Comparison of ENCODE assay signal across 8 mouse cellular contexts in the genomic region with DNA sequence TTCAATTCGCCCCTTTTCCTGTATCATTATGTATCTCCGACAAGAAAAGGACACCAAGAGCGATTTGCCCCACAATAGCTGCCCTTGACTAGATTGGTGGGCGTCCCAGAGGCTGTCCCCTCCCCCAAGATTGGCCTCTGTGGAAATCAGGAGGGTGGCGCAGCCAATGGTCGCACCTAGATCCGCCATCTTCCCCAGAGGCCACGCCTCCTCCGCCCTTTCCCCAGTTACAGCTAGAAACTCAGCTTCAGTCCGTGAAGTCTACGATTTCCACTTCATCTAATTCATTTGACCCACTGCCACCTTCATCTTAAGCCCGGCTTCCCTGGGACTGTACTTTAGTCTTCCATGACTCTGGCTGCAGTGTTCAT. TPM values are rescaled to one million over a fixed set of nuclear protein-coding genes. Genes with fewer than 3 reads are reported as not detected.
DNase-seq lines count a peak whose midpoint lies in the region; ATAC-seq and TF ChIP-seq lines count a peak whose summit lies in the region.

No protein-coding gene starts in this region.

- no peaks in the 10 kb centered on the region for H3K4me1 ChIP-seq in midbrain, postnatal 0 days (ENCODE audit: insufficient read depth, low read length)

- WGBS in midbrain, postnatal 0 days: 6% methylated on average over 12 of the region's 12 CpGs

- H3K27ac ChIP-seq in midbrain, postnatal 0 days (ENCODE audit: low read depth, low read length): peak overlapping the region; percentile 73

- H3K9ac ChIP-seq in midbrain, postnatal 0 days (replicated peaks; ENCODE audit: low read length, poor library complexity, severe bottlenecking): peak overlapping the region; percentile 42

- H3K36me3 ChIP-seq in midbrain, postnatal 0 days (ENCODE audit: insufficient read depth, low read length): no peaks in the 10 kb centered on the region

- ATAC-seq in hematopoietic stem cell, adult 5-6 weeks (replicated peaks in 1 of 2; ENCODE audit: insufficient read depth in 1 of 2, low FRiP score in 2 of 2, low TSS enrichment in 1 of 2, low read depth in 1 of 2, poor library complexity in 2 of 2, severe bottlenecking in 2 of 2): peak; percentile 64 to 76; a peak in 3 of 4 replicates
- ATAC-seq in midbrain, postnatal 0 days (ENCODE audit: low FRiP score): peak; percentile 84; the same call in 1 of the 2 replicates
- ATAC-seq in activated CD4-positive, CD25-positive, alpha-beta regulatory T cell, adult 4 months: no peak

- no peaks in the 10 kb centered on the region for H3K9me3 ChIP-seq in midbrain, postnatal 0 days (ENCODE audit: low read length)

- peak overlapping the region; percentile 45 for H3K4me2 ChIP-seq in midbrain, postnatal 0 days (ENCODE audit: low read depth, low read length, poor library complexity, severe bottlenecking)

- no peak for TF ChIP-seq CTCF in midbrain, postnatal 0 days (IDR thresholded peaks at IDR 0.05)

- H3K27me3 ChIP-seq in midbrain, postnatal 0 days (ENCODE audit: insufficient read depth, low read length): no peaks in the 10 kb centered on the region

- H3K4me3 ChIP-seq in midbrain, postnatal 0 days (ENCODE audit: low read depth, low read length): peak overlapping the region; percentile 18; the same call in 1 of the 2 replicates

- DNase-seq in right cerebral cortex, postnatal 4 days: peak; percentile 69
- DNase-seq in right cerebral cortex, postnatal 25 days: no peak
- DNase-seq in c-Kit-positive CD71-positive TER-119-positive erythroid progenitor cells, embryonic 14.5 days (ENCODE audit: low spot score): peak; percentile 37
- DNase-seq in liver: peak; percentile 73
- DNase-seq in midbrain, postnatal 0 days (ENCODE audit: low spot score): peak; percentile 84
- DNase-seq in cerebellum, postnatal 25 days: no peak

RNA-seq across cellular contexts. Expression of a gene that starts 14.0 kb away (rescaled TPM):
- 173 and 192 TPM in 2 replicates for total RNA-seq in hematopoietic stem cell, adult 5-6 weeks (2017)
- total RNA-seq in midbrain, postnatal 0 days (2014; rRNA removed): 337 and 343 TPM in 2 replicates
- 412 and 433 TPM in 2 replicates for polyA plus RNA-seq in midbrain, postnatal 0 days (2015; fragmentation: Nextera tagmentation; extraction: Ambion mirVana)
- 10 to 100 TPM; 90.3 to 94.9 TPM for polyA plus RNA-seq in activated CD4-positive, CD25-positive, alpha-beta regulatory T cell, adult 4 months (2017; shearing (Covaris generic))

RNA-seq across cellular contexts. Expression of a gene that starts 49.6 kb away (rescaled TPM):
- 66.2 and 66.6 TPM in 2 replicates for total RNA-seq in hematopoietic stem cell, adult 5-6 weeks (2017)
- 125 and 127 TPM in 2 replicates for total RNA-seq in midbrain, postnatal 0 days (2014; rRNA removed)
- polyA plus RNA-seq in midbrain, postnatal 0 days (2015; fragmentation: Nextera tagmentation; extraction: Ambion mirVana): 133 and 134 TPM in 2 replicates
- 10 to 100 TPM; 38.9 to 49.8 TPM for polyA plus RNA-seq in activated CD4-positive, CD25-positive, alpha-beta regulatory T cell, adult 4 months (2017; shearing (Covaris generic))

Comparison
In these comparisons a context has a peak if more than half of its experiments do, and no peak if none do; other contexts are left out.
1. DNase-seq: peak in right cerebral cortex, postnatal 4 days (single experiment), c-Kit-positive CD71-positive TER-119-positive erythroid progenitor cells, embryonic 14.5 days (single experiment), liver (single experiment) and midbrain, postnatal 0 days (single experiment); none in right cerebral cortex, postnatal 25 days (single experiment) and cerebellum, postnatal 25 days (0 of 2).